Mouse (Mus musculus): ENCODE results near the gene Sowaha.

Sowaha gene

GRCm38 (mm10) chr11:53479783-53480301 is at the start of gene Sowaha, which contains the start of gene Gm9945:
Gene Sowaha (minus strand): TSS chr11:53480274.
Gene Gm9945 (plus strand): TSS chr11:53480166.
- DNase-seq (ENCODE audit: low spot score): no peak

GRCm38 (mm10) chr11:53529253-53529557 is 49.1 kb upstream of the Sowaha start:
- peak; percentile 46 for DNase-seq (ENCODE audit: low spot score)

- no peak for DNase-seq (ENCODE audit: low spot score)
Observed at GRCm38 (mm10) chr11:53528397-53529252, 48.6 kb upstream of the Sowaha start.

GRCm38 (mm10) chr11:53525461-53525860 is 45.4 kb upstream of the Sowaha start:
- no peak for DNase-seq (ENCODE audit: low spot score)

- no peak for DNase-seq (ENCODE audit: low spot score)
Observed at GRCm38 (mm10) chr11:53524905-53525304, 44.8 kb upstream of the Sowaha start.

GRCm38 (mm10) chr11:53523545-53524405 is 43.7 kb upstream of the Sowaha start:
- DNase-seq (ENCODE audit: low spot score): no peak

- no peak for DNase-seq (ENCODE audit: low spot score)
Observed at GRCm38 (mm10) chr11:53522930-53523329, 42.9 kb upstream of the Sowaha start.

- no peak for DNase-seq (ENCODE audit: low spot score)
Observed at GRCm38 (mm10) chr11:53522362-53522761, 42.3 kb upstream of the Sowaha start.

GRCm38 (mm10) chr11:53521821-53522131 is 41.7 kb upstream of the Sowaha start:
- no peak for DNase-seq (ENCODE audit: low spot score)

- DNase-seq (ENCODE audit: low spot score): peak; percentile 49
Observed at GRCm38 (mm10) chr11:53521120-53521820, 41.2 kb upstream of the Sowaha start.

- DNase-seq (ENCODE audit: low spot score): peak; percentile 73
Observed at GRCm38 (mm10) chr11:53520122-53520978, 40.3 kb upstream of the Sowaha start.

GRCm38 (mm10) chr11:53519207-53520121 is 39.4 kb upstream of the Sowaha start, which contains the start of gene Sept8:
Gene Sept8 (plus strand): TSS chr11:53519257.
- peak; percentile 77 for DNase-seq (ENCODE audit: low spot score)

- no peak for DNase-seq (ENCODE audit: low spot score)
Observed at GRCm38 (mm10) chr11:53518759-53519158, 38.7 kb upstream of the Sowaha start.

GRCm38 (mm10) chr11:53516775-53517627 is 36.9 kb upstream of the Sowaha start:
- no peak for DNase-seq (ENCODE audit: low spot score)

- no peak for DNase-seq (ENCODE audit: low spot score)
Observed at GRCm38 (mm10) chr11:53510351-53510750, 30.3 kb upstream of the Sowaha start.

GRCm38 (mm10) chr11:53508591-53508990 is 28.5 kb upstream of the Sowaha start:
- DNase-seq (ENCODE audit: low spot score): peak; percentile 65

- DNase-seq (ENCODE audit: low spot score): peak; percentile 91
Observed at GRCm38 (mm10) chr11:53508152-53508551, 28.1 kb upstream of the Sowaha start.

- DNase-seq (ENCODE audit: low spot score): no peak
Observed at GRCm38 (mm10) chr11:53507098-53507805, 27.2 kb upstream of the Sowaha start.

Data from MN1 (cell line).